Mouse (Mus musculus): ENCODE data around the gene 1110059E24Rik. TPM values are rescaled to one million over a fixed set of nuclear protein-coding genes. Genes with fewer than 3 reads are reported as not detected.
A peak's percentile ranks its signal among the peaks of the same experiment; 100 is the strongest.

1110059E24Rik gene
- polyA plus RNA-seq, 1 experiment = 12.0 TPM

DNA sequence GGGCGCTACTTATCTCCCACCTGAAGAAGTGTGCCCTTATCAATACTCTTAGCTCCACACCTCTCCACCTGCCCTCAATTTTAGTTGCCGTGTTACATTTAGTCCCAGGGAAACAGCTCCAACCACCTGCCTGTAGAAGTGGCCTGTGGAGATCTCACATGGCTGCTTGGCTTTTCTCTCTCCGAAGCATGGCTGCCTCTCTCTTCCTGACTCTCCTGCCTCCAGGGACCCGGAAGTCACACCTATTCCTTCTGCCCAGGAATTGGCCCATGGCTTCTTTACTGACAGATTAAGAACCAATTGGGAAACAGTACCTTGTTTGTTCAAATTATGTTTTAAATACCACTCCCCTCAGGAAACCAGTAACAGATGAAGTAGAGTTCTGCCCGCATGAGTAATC is 86.3 kb downstream of the 1110059E24Rik start:
- H3K4me3 ChIP-seq = no peak overlapping the region
- H3K4me2 ChIP-seq (ENCODE audit: low read depth) = no peak overlapping the region
- no peaks in the 10 kb centered on the region for H3K79me2 ChIP-seq (ENCODE audit: control insufficient read depth, insufficient read depth)
- no peak overlapping the region for H3ac ChIP-seq (ENCODE audit: control insufficient read depth, insufficient read length)
- H3K36me3 ChIP-seq (ENCODE audit: control insufficient read depth, insufficient read depth) = no peaks in the 10 kb centered on the region
- no peak for TF ChIP-seq POLR2A (IDR thresholded peaks at IDR 0.05; ENCODE audit: insufficient read length, low read depth)
- H3K27me3 ChIP-seq (ENCODE audit: control insufficient read depth, insufficient read depth, insufficient read length) = no peaks in the 10 kb centered on the region

DNA sequence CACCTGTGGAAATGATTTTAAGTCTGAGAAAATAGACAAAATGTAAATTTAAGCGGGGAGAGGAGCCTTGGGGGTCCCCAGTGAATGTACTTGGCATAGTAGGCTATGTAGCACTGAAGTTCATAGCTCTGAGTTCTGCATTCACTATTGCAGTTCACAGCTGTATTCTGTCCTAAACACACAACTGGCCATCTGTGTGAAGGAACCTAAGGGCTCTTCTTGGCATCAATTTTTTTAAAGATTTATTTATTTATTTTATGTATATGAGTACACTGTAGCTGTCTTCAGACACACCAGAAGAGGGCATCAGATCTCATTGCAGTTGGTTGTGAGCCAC is 88.3 kb downstream of the 1110059E24Rik start:
- Histone ChIP-seq H3ac (ENCODE audit: control insufficient read depth, insufficient read length) (no peak overlapping the region), H3K4me3 (no peak overlapping the region), H3K36me3 (ENCODE audit: control insufficient read depth, insufficient read depth) (no peaks in the 10 kb centered on the region), H3K27me3 (ENCODE audit: control insufficient read depth, insufficient read depth, insufficient read length) (no peaks in the 10 kb centered on the region), H3K4me2 (ENCODE audit: low read depth) (no peak overlapping the region), H3K79me2 (ENCODE audit: control insufficient read depth, insufficient read depth) (no peaks in the 10 kb centered on the region)
- TF ChIP-seq USF1 (IDR thresholded peaks at IDR 0.05; ENCODE audit: low read depth) (no peak), POLR2AphosphoS2 (IDR thresholded peaks at IDR 0.05; ENCODE audit: insufficient read length, low read depth) (no peak), TCF3 (IDR thresholded peaks at IDR 0.05; ENCODE audit: insufficient read length, low read depth) (no peak), SRF (IDR thresholded peaks at IDR 0.05; ENCODE audit: control insufficient read depth, insufficient read length, low read depth) (no peak), TCF12 (IDR thresholded peaks at IDR 0.05; ENCODE audit: insufficient read depth, poor library complexity, severe bottlenecking) (no peak), MAX (IDR thresholded peaks at IDR 0.05; ENCODE audit: low read depth) (no peak), MYOG (IDR thresholded peaks at IDR 0.05; ENCODE audit: control insufficient read depth in 1 of 3, insufficient read depth in 1 of 3, insufficient read length in 2 of 3, low read depth in 2 of 3) (no peak), MYOD1 (IDR thresholded peaks at IDR 0.05; ENCODE audit: control insufficient read depth in 1 of 3, insufficient read length in 2 of 3, low read depth in 2 of 3) (no peak), POLR2A (IDR thresholded peaks at IDR 0.05; ENCODE audit: insufficient read length, low read depth) (no peak), CEBPB (IDR thresholded peaks at IDR 0.05; ENCODE audit: insufficient read depth, poor library complexity, severe bottlenecking) (no peak), REST (IDR thresholded peaks at IDR 0.05; ENCODE audit: insufficient read depth, insufficient read length) (no peak), E2F4 (IDR thresholded peaks at IDR 0.05; ENCODE audit: insufficient read depth) (no peak)

DNA sequence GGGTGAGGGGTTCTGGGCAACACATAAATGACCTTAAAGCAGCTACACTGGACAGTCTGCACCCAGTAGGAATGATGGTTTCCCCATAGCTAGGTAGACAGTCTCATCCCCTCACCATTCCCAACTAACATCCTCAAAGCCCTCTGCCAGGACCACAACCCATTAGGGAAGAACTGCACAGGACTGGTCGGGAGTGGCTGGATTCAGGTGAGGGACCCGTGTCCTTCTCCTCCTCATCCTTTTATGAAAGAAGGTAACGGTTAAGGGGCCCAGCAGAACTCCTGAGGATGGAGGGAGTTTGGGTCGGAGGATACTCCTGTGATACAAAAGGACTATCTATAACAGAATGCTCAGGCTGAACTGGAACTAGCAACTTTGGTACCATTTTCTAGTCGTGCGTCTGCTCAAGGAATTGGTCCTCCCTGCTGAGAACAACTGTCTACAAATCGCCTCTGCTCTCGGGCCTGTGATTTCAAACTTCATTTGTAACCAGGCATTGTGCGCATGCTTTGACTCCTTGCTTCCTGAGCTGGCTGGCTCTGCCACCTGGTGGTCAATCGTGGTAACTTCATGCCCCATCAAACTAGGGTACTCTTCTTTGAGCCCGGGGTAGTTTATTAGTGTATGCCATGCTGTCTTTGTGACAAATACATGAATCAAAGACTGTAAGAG is 88.9 kb downstream of the 1110059E24Rik start:
- Histone ChIP-seq H3K4me3 (no peak overlapping the region), H3K4me2 (ENCODE audit: low read depth) (peak overlapping the region; percentile 28), H3K79me2 (ENCODE audit: control insufficient read depth, insufficient read depth) (no peaks in the 10 kb centered on the region), H3K36me3 (ENCODE audit: control insufficient read depth, insufficient read depth) (no peaks in the 10 kb centered on the region), H3ac (ENCODE audit: control insufficient read depth, insufficient read length) (no peak overlapping the region), H3K27me3 (ENCODE audit: control insufficient read depth, insufficient read depth, insufficient read length) (no peaks in the 10 kb centered on the region)
- no peak for TF ChIP-seq TCF3 (IDR thresholded peaks at IDR 0.05; ENCODE audit: insufficient read length, low read depth)
- TF ChIP-seq POLR2A (IDR thresholded peaks at IDR 0.05; ENCODE audit: insufficient read length, low read depth) = no peak
- TF ChIP-seq REST (IDR thresholded peaks at IDR 0.05; ENCODE audit: insufficient read depth, insufficient read length) = no peak
- TF ChIP-seq TCF12 (IDR thresholded peaks at IDR 0.05; ENCODE audit: insufficient read depth, poor library complexity, severe bottlenecking) = no peak
- TF ChIP-seq MYOD1 (IDR thresholded peaks at IDR 0.05; ENCODE audit: control insufficient read depth in 1 of 3, insufficient read length in 2 of 3, low read depth in 2 of 3) = no peak
- TF ChIP-seq MYOG (IDR thresholded peaks at IDR 0.05; ENCODE audit: control insufficient read depth in 1 of 3, insufficient read depth in 1 of 3, insufficient read length in 2 of 3, low read depth in 2 of 3) = no peak
- no peak for TF ChIP-seq MAX (IDR thresholded peaks at IDR 0.05; ENCODE audit: low read depth)
- TF ChIP-seq SRF (IDR thresholded peaks at IDR 0.05; ENCODE audit: control insufficient read depth, insufficient read length, low read depth) = no peak
- no peak for TF ChIP-seq CEBPB (IDR thresholded peaks at IDR 0.05; ENCODE audit: insufficient read depth, poor library complexity, severe bottlenecking)
- TF ChIP-seq USF1 (IDR thresholded peaks at IDR 0.05; ENCODE audit: low read depth) = no peak
- TF ChIP-seq E2F4 (IDR thresholded peaks at IDR 0.05; ENCODE audit: insufficient read depth) = no peak
- no peak for TF ChIP-seq POLR2AphosphoS2 (IDR thresholded peaks at IDR 0.05; ENCODE audit: insufficient read length, low read depth)

DNA sequence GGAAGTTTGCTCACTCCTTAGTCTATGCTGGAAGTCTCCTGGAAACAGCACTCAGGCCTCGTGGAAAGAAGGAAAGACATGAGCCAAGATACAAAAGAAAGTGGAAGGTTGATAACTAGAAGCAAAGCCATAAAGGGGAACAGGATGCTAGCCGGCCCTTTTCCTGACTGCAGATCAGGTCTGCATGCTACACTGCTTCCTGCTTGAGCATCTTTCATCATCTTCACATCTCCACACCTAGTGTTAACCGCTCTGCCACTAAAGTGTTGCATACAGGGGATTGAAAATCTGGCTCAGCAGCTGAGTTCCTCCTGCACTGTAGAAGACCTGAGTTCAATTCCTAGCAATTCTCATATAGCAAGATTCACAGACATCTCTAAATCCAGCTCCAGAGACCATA is 89.8 kb downstream of the 1110059E24Rik start:
- TF ChIP-seq CEBPB (IDR thresholded peaks at IDR 0.05; ENCODE audit: insufficient read depth, poor library complexity, severe bottlenecking) (no peak), USF1 (IDR thresholded peaks at IDR 0.05; ENCODE audit: low read depth) (no peak), SRF (IDR thresholded peaks at IDR 0.05; ENCODE audit: control insufficient read depth, insufficient read length, low read depth) (no peak), REST (IDR thresholded peaks at IDR 0.05; ENCODE audit: insufficient read depth, insufficient read length) (no peak), MYOG (IDR thresholded peaks at IDR 0.05; ENCODE audit: control insufficient read depth in 1 of 3, insufficient read depth in 1 of 3, insufficient read length in 2 of 3, low read depth in 2 of 3) (no peak), POLR2A (IDR thresholded peaks at IDR 0.05; ENCODE audit: insufficient read length, low read depth) (no peak)

DNA sequence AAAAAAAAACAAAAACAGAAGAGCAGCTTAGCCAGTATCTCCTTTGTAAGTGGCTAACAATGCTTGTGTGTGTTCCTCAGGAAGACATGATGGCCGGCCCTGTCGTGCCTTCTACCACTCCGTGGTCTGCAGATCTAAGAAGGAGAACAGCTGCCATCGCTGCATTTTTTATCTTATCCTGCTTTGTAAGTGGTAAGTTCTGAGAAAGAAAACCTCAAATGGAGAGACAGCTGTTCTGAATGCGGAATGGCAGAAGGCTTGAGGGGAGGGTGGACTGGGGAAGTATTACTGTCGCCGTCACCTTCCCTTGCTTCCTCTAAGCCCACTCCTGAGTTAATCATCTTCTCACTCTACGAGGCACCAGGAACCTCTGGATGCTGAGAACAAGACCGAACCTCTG is 100.0 kb downstream of the 1110059E24Rik start:
- no peak overlapping the region for H3K4me3 ChIP-seq
- H3K36me3 ChIP-seq (ENCODE audit: control insufficient read depth, insufficient read depth) = no peaks in the 10 kb centered on the region
- no peak overlapping the region for H3ac ChIP-seq (ENCODE audit: control insufficient read depth, insufficient read length)
- H3K79me2 ChIP-seq (ENCODE audit: control insufficient read depth, insufficient read depth) = no peaks in the 10 kb centered on the region
- no peak overlapping the region for H3K4me2 ChIP-seq (ENCODE audit: low read depth)
- TF ChIP-seq MYOG (IDR thresholded peaks at IDR 0.05; ENCODE audit: control insufficient read depth in 1 of 3, insufficient read depth in 1 of 3, insufficient read length in 2 of 3, low read depth in 2 of 3) (peak in 1 of 3 experiments; percentile 48), MYOD1 (IDR thresholded peaks at IDR 0.05; ENCODE audit: control insufficient read depth in 1 of 3, insufficient read length in 2 of 3, low read depth in 2 of 3) (peak in 2 of 3 experiments; percentile 52 to 58), TCF12 (IDR thresholded peaks at IDR 0.05; ENCODE audit: insufficient read depth, poor library complexity, severe bottlenecking) (no peak), POLR2A (IDR thresholded peaks at IDR 0.05; ENCODE audit: insufficient read length, low read depth) (no peak), E2F4 (IDR thresholded peaks at IDR 0.05; ENCODE audit: insufficient read depth) (no peak), SRF (IDR thresholded peaks at IDR 0.05; ENCODE audit: control insufficient read depth, insufficient read length, low read depth) (no peak), POLR2AphosphoS2 (IDR thresholded peaks at IDR 0.05; ENCODE audit: insufficient read length, low read depth) (no peak)
- no peaks in the 10 kb centered on the region for H3K27me3 ChIP-seq (ENCODE audit: control insufficient read depth, insufficient read depth, insufficient read length)

More for the DNA sequence above, 89.8 kb downstream of the 1110059E24Rik start:
- no peaks in the 10 kb centered on the region for H3K79me2 ChIP-seq (ENCODE audit: control insufficient read depth, insufficient read depth)
- no peak overlapping the region for H3K4me3 ChIP-seq
- no peak overlapping the region for H3ac ChIP-seq (ENCODE audit: control insufficient read depth, insufficient read length)
- H3K4me2 ChIP-seq (ENCODE audit: low read depth) = no peak overlapping the region
- H3K27me3 ChIP-seq (ENCODE audit: control insufficient read depth, insufficient read depth, insufficient read length) = no peaks in the 10 kb centered on the region
- no peaks in the 10 kb centered on the region for H3K36me3 ChIP-seq (ENCODE audit: control insufficient read depth, insufficient read depth)

All from myocyte (in vitro differentiated cells).